Mouse (Mus musculus) liver, embryonic 13.5 days (tissue): ENCODE measurements around the gene Ubl7. TPM values are rescaled to one million over a fixed set of nuclear protein-coding genes. Genes with fewer than 3 reads are reported as not detected.

Experiments
- ATAC-seq: fragments of 200-750 bp; cut with Nextera tagmentation; 2 replicates; pipeline ENCODE4 v1.8.0; 2017; ENCODE audit warnings: low read depth, mild to moderate bottlenecking, moderate number of reproducible peaks, moderate library complexity
- DNase-seq: peaks from one replicate; pipeline ENCODE4 v3.0.0; 2022
- H3K27ac ChIP-seq: fragments of 300-500 bp; sonication (generic); 2 replicates; pipeline ENCODE4 v1.5.1; 2015; ENCODE audit warnings: moderate library complexity, mild to moderate bottlenecking, inconsistent platforms
- H3K27me3 ChIP-seq: fragments of 300-500 bp; sonication (generic); 2 replicates; pipeline ENCODE4 v1.6.1; 2015; ENCODE audit warnings: mild to moderate bottlenecking, inconsistent platforms
- H3K36me3 ChIP-seq: fragments of 300-500 bp; sonication (generic); 2 replicates; pipeline ENCODE4 v1.6.1; 2015; ENCODE audit warnings: mild to moderate bottlenecking, inconsistent platforms
- H3K4me1 ChIP-seq: fragments of 300-500 bp; sonication (generic); replicated peaks from 2 replicates; pipeline ENCODE4 v1.6.1; 2015; ENCODE audit warnings: inconsistent platforms
- H3K4me2 ChIP-seq: fragments of 300-500 bp; sonication (generic); 2 replicates; pipeline ENCODE4 v1.6.1; 2015; ENCODE audit warnings: inconsistent platforms, mild to moderate bottlenecking, moderate library complexity
- H3K4me3 ChIP-seq: fragments of 300-500 bp; sonication (generic); replicated peaks from 2 replicates; pipeline ENCODE4 v1.5.1; 2015; ENCODE audit warnings: mild to moderate bottlenecking, inconsistent platforms
- H3K9ac ChIP-seq: fragments of 300-500 bp; sonication (generic); 2 replicates; pipeline ENCODE4 v1.6.1; 2015; ENCODE audit warnings: mild to moderate bottlenecking, inconsistent platforms
- H3K9me3 ChIP-seq: fragments of 300-500 bp; sonication (generic); replicated peaks from 2 replicates; pipeline ENCODE4 v1.6.1; 2016; ENCODE audit warnings: inconsistent platforms
- WGBS: fragments of 180-500 bp; shearing (Covaris S2); methylation state at CpG from one replicate; pipeline ENCODE4 v1.1.7; 2015; ENCODE audit not compliant: insufficient replicate concordance; 5-methylcytosine and 5-hydroxymethylcytosine counted together
- polyA plus RNA-seq: library from polyadenylated mRNA; unstranded; fragments of >200 nt; fragmentation: Nextera tagmentation; extraction: Ambion mirVana; gene quantifications from 2 replicates; pipeline ENCODE4 v1.2.1, GENCODE M21; 2015

Gene Ubl7
- polyA plus RNA-seq, 1 experiment from 2014 or later, result 58.9 TPM

- no peaks in the 10 kb centered on the region for H3K9me3 ChIP-seq
- no peak for DNase-seq
- H3K4me1 ChIP-seq, result peaks cover 3% of the 10 kb centered on the region; the same call in 1 of the 2 replicates
- H3K4me3 ChIP-seq, result no peak overlapping the region
- 63% methylated on average over 17 of the region's 17 CpGs for WGBS
- H3K27me3 ChIP-seq, result peaks cover 5% of the 10 kb centered on the region; the same call in 1 of the 2 replicates
- H3K9ac ChIP-seq, result no peak overlapping the region
- no peaks in the 10 kb centered on the region for H3K36me3 ChIP-seq
- no peak overlapping the region for H3K4me2 ChIP-seq
- ATAC-seq, result no peak
- H3K27ac ChIP-seq, result no peak overlapping the region
These were observed 51.3 kb downstream of the Ubl7 start for GRCm38 (mm10) chr9:57961863-57962778.

- no peak for ATAC-seq
- Histone ChIP-seq H3K27me3 (peaks cover 5% of the 10 kb centered on the region; the same call in 1 of the 2 replicates), H3K9me3 (no peaks in the 10 kb centered on the region), H3K36me3 (no peaks in the 10 kb centered on the region), H3K9ac (no peak overlapping the region), H3K4me3 (no peak overlapping the region), H3K4me2 (no peak overlapping the region), H3K27ac (no peak overlapping the region), H3K4me1 (peaks cover 4% of the 10 kb centered on the region; the same call in 1 of the 2 replicates)
- no peak for DNase-seq
- WGBS, result 62% methylated on average over 4 of the region's 4 CpGs
These were observed 52.6 kb downstream of the Ubl7 start for GRCm38 (mm10) chr9:57963249-57963997.

- H3K36me3 ChIP-seq, result no peaks in the 10 kb centered on the region
- H3K4me3 ChIP-seq, result no peak overlapping the region
- H3K4me2 ChIP-seq, result no peak overlapping the region
- peaks cover 8% of the 10 kb centered on the region; the same call in 1 of the 2 replicates for H3K4me1 ChIP-seq
- no peak overlapping the region for H3K9ac ChIP-seq
- no peak for ATAC-seq
- peaks cover 5% of the 10 kb centered on the region; the same call in 1 of the 2 replicates for H3K27me3 ChIP-seq
- DNase-seq, result no peak
- WGBS, result 67% methylated on average over 5 of the region's 5 CpGs
- no peaks in the 10 kb centered on the region for H3K9me3 ChIP-seq
- H3K27ac ChIP-seq, result no peak overlapping the region
These were observed 53.2 kb downstream of the Ubl7 start for GRCm38 (mm10) chr9:57963998-57964395.

GRCm38 (mm10) chr9:57964528-57965250, 53.9 kb downstream of the Ubl7 start:
- WGBS, result 59% methylated on average over 6 of the region's 6 CpGs
- no peak overlapping the region for H3K9ac ChIP-seq
- peaks cover 5% of the 10 kb centered on the region; the same call in 1 of the 2 replicates for H3K27me3 ChIP-seq
- H3K4me2 ChIP-seq, result no peak overlapping the region
- H3K4me1 ChIP-seq, result peaks cover 7% of the 10 kb centered on the region; the same call in 1 of the 2 replicates
- H3K9me3 ChIP-seq, result no peaks in the 10 kb centered on the region
- no peak overlapping the region for H3K27ac ChIP-seq
- no peak for DNase-seq
- H3K4me3 ChIP-seq, result no peak overlapping the region
- ATAC-seq, result no peak
- H3K36me3 ChIP-seq, result no peaks in the 10 kb centered on the region

GRCm38 (mm10) chr9:57965281-57966185, 54.8 kb downstream of the Ubl7 start:
- WGBS, result 49% methylated on average over 12 of the region's 12 CpGs
- DNase-seq, result no peak
- Histone ChIP-seq H3K9ac (no peak overlapping the region), H3K36me3 (no peaks in the 10 kb centered on the region), H3K4me1 (peaks cover 4% of the 10 kb centered on the region; the same call in 1 of the 2 replicates), H3K27ac (no peak overlapping the region), H3K4me3 (no peak overlapping the region), H3K9me3 (no peaks in the 10 kb centered on the region), H3K27me3 (0 out of 2 replicates have a peak, but pooled peaks cover under 1% of the 10 kb centered on the region), H3K4me2 (no peak overlapping the region)
- ATAC-seq, result no peak

GRCm38 (mm10) chr9:57967237-57967960, 56.6 kb downstream of the Ubl7 start:
- WGBS, result 65% methylated on average over 14 of the region's 14 CpGs
- no peaks in the 10 kb centered on the region for H3K9me3 ChIP-seq

GRCm38 (mm10) chr9:57968166-57968771, 57.5 kb downstream of the Ubl7 start:
- DNase-seq, result no peak
- ATAC-seq, result no peak
- H3K4me1 ChIP-seq, result peaks cover 12% of the 10 kb centered on the region; the same call in 1 of the 2 replicates
- no peak overlapping the region for H3K9ac ChIP-seq
- H3K36me3 ChIP-seq, result no peaks in the 10 kb centered on the region
- no peaks in the 10 kb centered on the region for H3K9me3 ChIP-seq
- no peak overlapping the region for H3K27ac ChIP-seq
- H3K27me3 ChIP-seq, result no peaks in the 10 kb centered on the region
- 46% methylated on average over 9 of the region's 9 CpGs for WGBS
- H3K4me2 ChIP-seq, result no peak overlapping the region
- no peak overlapping the region for H3K4me3 ChIP-seq

More at GRCm38 (mm10) chr9:57967237-57967960, 56.6 kb downstream of the Ubl7 start:
- H3K4me2 ChIP-seq, result no peak overlapping the region
- no peak overlapping the region for H3K4me3 ChIP-seq
- no peak overlapping the region for H3K27ac ChIP-seq
- H3K36me3 ChIP-seq, result no peaks in the 10 kb centered on the region
- H3K4me1 ChIP-seq, result peaks cover 7% of the 10 kb centered on the region; the same call in 1 of the 2 replicates
- DNase-seq, result no peak
- H3K27me3 ChIP-seq, result no peaks in the 10 kb centered on the region
- no peak overlapping the region for H3K9ac ChIP-seq
- ATAC-seq, result no peak

GRCm38 (mm10) chr9:57968783-57969542, 58.2 kb downstream of the Ubl7 start:
- no peak overlapping the region for H3K4me2 ChIP-seq
- no peaks in the 10 kb centered on the region for H3K9me3 ChIP-seq
- no peak for DNase-seq
- H3K4me3 ChIP-seq, result no peak overlapping the region
- H3K27ac ChIP-seq, result no peak overlapping the region
- no peak for ATAC-seq
- H3K36me3 ChIP-seq, result no peaks in the 10 kb centered on the region
- no peak overlapping the region for H3K9ac ChIP-seq
- H3K27me3 ChIP-seq, result no peaks in the 10 kb centered on the region
- WGBS, result 65% methylated on average over 8 of the region's 8 CpGs
- peaks cover 16% of the 10 kb centered on the region; the same call in 1 of the 2 replicates for H3K4me1 ChIP-seq
